Mouse (Mus musculus) T-helper 1 cell (primary cell): ENCODE measurements at regions not wholly inside any gene's neighbourhood (a gene's known extent, or its start where the extent isn't known, plus 50 kb on each side); places are given as distances from the start of the nearest gene placed in this dataset.
"Not testable (repeated sequence)": the region's sequence is repeated elsewhere in the genome, so short reads cannot be mapped to it uniquely, and the experiment has no call there.

Experiments
- in situ Hi-C: fragments of 300-600 bp; cut with MboI, MseI; formaldehyde crosslinking; loops from one replicate; pipeline ENCODE4 v1.15.1; 2025; ENCODE audit warnings: high pct_unique_total_duplicates

DNA sequence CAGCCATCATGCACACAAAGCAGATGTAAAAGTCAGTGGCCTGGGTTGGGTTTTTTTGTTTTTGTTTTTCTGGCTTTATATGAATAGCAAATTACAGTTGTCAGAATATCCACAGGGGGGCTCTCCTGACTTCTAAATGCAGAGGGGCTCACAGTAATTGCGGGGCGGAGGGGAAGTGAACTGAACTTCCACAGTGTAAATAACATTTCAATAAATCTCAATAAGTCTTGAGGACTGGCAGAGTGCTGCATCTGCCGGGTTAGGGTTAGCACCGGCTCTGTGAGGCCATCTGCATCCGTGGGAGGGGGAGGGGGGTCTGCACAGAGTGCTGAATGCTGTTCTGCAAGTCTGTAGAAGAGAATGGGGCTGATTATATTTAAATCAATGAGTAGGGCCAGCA lies 50.3 kb upstream of the Arl4c start:
- in situ Hi-C loops: no loop called here

DNA sequence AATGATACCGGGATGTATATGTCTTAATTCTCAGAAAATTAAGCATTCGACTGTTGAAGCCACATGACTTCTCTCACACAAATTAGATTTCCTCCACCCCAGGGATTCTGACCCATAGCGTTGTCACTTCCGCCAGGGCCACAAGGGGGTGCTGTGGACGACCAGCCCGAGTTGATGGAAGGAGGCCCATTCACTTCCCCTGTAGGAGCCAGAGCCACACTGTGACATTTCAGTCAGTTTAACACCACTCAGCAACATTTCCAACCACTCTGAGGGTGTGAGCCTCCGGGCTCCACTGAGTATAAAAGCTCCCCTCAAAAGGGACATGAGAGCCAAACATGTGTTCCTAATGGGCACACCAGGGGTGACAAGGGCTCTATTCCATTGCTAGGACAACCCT lies 54.6 kb upstream of the Arl4c start:
- in situ Hi-C loops: no loop called here

DNA sequence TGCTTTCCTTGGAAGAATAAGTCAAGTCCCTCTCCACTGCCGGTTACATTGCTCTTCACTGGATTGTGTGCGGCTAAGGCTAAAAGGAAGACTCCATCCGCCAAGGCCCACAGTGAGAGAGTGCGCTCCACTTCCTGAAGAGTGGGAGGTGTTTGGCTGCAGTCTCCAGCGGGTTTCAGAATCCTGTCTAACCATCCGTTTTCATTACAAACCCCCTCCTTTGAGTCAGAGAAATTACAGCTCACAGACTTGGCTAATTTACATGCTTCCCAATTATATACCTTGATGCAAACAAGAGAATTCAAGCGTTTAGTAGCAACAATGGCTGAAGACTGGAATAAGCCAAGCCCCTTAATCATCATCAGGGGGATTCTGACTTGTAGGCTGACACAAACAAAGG lies 55.1 kb upstream of the Arl4c start:
- in situ Hi-C loops: no loop called here

DNA sequence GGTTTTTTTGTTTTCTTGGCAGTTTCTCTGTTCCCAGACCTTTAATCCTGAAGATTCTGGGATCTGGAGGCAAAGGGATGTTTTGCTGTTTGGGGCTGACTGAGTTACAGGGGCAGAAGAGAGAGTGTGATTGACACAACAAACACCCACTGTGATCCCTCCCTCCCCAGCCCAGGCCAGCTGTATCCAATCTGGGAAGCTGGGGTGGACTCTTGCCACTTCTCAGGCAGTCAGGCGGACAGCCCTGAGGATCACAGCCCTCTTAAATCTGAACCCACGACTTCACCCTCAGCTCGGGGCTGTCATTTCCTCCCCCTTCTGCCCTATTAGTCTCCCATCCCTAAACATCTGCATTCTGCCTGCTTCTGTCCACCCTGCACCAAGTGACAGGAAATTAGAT lies 55.7 kb upstream of the Arl4c start:
- in situ Hi-C loops: no loop called here

DNA sequence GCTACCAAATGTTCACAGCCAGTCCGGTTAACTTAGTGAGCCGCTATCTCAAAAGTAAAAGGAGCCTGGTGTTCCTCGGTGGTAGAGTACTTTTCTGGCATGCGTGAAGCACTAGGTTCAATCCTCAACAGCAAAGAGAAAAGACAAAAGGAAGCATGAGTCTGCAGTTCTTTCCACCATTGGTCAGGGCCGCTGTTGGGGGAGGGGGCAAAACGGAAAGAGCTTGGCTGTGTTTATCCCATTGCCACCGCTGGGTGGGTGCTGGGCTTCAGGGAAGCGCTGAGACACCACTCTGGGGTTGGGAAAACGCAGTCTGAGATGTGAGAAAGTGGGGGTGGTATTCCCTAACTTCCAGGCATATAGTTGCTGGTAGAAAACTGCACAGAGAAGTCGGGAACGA lies 58.6 kb upstream of the Arl4c start:
- in situ Hi-C loops: no loop called here

DNA sequence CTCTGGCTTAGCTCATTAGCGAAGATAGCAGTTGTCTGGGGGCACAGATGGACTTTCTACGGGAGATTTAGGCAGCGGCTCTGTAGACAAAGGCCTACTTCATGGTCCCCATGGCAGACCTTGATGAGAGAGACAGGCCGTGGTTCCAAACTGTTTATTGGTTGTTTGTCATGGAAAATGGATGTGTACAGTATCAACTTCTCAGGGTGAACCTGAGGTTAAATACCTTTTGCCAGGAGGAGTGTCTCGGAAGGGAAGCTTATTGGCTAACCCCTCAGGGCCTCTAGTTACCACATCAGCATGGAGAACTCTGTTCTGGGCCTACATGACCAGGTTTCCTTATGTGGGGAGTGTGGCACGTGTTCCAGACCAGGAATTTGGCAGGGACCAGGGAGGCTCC lies 59.1 kb upstream of the Arl4c start:
- in situ Hi-C loops: no loop called here

DNA sequence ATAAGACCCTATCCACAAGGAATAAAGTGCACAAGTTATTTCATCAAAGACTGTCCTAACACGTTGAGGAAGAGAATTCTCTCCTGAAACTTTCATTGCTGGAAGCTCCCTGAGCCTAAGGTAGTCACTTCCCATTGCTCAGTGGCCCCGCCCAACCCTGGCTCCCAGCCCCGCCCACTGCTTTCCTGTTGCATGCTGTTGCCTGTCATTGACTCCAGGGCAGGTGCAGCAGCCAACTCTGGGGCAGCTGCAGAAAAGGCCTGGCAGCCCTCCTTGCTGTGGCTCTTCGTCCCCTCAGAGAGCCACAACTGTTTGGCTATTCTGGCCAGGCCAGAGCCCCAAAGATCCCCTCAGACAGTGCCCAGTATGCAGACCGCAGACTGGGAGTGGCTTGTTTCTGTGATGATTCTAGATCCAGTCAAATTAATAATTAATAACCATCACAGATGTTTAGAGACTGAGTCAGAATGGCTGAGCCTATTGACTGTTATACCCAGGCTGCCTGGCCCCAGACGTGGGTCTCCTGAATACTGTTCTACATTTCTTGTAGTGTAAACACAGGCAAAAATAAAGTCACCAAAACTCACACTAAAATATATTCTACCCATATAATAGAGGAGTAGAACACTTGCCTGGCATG lies 61.8 kb upstream of the Arl4c start:
- in situ Hi-C loops: no loop called here

DNA sequence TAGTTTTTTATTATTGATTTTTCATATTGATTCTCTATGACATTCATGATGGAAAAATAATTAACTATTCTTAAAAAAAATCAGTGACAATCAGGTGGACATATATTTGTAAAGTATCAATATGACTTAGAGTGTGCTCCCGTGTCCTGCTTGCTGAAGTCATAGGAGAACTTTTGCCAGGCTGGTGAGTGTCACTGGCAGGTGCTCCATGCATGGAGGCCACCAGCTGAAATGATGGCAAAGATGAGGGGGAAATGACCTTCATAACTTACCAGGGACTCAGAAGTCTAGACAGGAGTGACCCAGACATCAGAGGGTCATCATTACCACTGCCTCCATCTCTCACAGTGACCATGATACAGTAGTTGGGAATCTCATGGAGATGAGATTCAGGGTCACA lies 62.5 kb upstream of the Arl4c start:
- in situ Hi-C loops: no loop called here

DNA sequence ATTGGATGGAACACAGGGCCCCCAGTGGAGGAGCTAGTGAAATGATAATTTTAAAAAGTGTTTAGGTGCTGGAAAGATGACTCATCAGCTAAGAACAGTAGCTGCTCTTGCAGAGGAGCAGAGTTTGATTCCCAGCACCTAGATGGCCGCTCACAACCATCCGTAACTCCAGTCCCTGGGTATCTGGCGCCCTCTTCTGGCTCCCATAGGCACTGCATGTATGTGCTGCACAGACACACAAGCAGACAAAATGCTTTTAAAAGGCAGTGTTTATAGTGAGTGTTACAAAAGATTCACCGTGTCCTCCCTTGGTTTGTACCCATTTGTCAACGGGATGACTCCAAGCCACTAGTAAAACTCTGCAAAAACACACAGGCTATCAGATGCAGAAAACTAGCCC lies 75.0 kb upstream of the Arl4c start:
- in situ Hi-C loops: no loop called here

DNA sequence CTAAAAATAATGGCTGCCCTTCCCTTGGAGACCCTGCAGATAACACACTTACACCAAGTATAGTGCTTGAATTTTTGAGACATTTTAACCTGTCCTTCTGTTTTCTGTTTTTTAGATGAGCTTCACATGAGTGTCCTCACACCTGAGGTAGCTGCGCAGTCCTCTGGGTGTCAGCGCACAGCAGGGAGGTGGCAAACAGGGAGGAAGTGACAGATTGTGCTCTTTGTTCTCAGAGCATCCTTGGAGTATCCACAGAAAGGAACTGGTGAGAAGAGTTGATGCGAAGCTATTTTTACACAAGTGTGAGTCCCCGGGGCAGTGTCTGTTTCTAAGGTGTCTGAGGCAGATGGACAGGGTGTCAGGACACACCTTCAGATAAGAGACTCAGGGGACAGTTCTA lies 78.2 kb upstream of the Arl4c start:
- in situ Hi-C loops: loop anchor here (10.0 kb wide), 1 partner anchor 1625 kb away; no protein-coding TSS in a partner anchor

DNA sequence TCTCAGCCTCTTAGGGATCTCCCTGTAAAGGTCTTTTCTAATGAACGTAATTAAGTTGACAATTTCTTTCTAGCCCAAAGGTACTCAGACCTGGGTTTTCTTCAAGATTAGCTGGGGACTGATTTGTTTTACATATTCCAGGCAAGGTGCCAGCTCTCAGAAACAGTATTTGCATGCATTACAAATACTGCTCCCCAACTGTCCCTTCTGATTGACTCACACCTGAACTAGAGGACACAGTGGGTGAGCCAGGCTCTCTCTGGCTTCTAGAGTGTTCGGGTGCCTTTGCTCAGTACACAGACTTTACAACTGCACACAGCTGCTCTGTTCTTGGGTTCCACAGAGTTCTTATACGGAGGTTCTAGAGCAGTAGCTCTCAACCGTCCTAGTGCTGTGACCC lies 81.1 kb upstream of the Arl4c start:
- in situ Hi-C loops: loop anchor here (10.0 kb wide), 1 partner anchor 1622 kb away; no protein-coding TSS in a partner anchor

DNA sequence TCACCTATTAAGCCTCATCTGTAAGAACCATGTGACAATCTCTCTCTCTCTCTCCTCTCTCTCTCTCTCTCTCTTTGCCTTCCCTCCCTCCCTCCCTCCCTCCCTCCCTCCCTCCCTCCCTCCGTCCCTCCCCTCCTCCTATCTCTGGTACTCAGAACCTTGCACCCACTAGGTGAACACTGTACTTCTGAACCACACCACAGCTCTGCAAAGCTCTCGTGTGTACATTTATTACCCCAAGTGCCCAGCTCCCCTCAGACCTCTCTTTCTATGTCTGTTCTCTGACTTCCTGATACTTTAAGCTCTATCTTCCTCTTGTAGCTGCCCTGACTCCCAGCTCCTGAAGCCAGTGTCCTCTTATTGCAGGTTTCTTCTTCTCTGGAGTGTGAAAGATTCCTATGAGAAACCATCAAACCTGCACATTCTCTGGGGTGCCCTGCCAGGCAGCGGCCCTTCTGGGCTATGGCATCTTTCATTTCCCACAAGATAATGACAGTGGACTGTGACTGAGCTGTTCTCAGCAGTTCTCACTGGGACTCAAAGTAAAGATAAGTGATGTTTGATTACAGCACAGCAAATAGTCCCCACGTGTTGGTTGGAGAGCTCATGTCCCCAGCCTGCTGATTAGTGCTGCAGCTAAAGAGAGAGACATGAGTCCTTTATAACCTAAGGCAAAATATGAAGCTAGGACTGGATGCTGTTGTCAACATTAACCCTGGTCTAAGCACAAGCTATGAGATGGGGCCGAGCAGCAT lies 83.0 kb upstream of the Arl4c start:
- in situ Hi-C loops: loop anchor here (10.0 kb wide), 1 partner anchor 1620 kb away; no protein-coding TSS in a partner anchor

DNA sequence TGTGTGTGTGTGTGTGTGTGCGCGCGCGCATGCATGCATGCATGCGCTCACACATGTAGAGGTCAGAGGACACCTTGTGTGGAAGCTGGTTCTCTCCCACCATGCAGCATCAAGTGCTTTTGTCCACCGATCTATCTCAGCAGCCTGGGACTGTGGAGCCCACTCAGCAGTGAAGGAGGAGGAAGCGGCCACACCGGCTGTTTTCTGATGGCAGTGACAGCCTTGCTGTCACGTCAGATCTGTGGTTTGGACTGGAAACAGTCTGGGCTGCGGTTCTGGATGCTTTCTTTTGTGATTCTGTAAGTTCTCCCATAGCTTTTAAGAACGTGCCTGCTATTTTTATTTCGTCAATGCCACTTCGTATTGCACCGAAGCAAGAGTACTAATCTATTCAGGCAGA lies 84.0 kb upstream of the Arl4c start:
- in situ Hi-C loops: loop anchor here (10.0 kb wide), 1 partner anchor 1619 kb away; no protein-coding TSS in a partner anchor

DNA sequence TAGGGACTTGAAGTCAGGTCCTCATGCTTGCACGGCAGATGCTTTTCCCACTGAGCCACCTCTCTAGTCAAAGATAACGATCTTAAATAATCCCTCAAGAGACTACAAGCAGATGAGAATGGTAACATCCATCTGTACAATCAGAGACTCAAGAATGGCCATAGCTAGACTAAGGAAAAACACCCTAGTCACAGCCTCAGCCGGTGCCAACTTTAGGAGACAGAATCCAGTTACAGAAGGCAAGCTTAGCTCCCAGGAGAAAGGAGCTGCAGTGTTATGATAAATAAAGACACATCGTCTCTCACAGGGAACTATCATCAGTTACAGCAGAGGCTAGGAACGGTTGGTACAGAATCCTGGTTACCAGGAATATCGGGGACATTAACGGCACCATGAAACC lies 88.7 kb upstream of the Arl4c start:
- in situ Hi-C loops: no loop called here

DNA sequence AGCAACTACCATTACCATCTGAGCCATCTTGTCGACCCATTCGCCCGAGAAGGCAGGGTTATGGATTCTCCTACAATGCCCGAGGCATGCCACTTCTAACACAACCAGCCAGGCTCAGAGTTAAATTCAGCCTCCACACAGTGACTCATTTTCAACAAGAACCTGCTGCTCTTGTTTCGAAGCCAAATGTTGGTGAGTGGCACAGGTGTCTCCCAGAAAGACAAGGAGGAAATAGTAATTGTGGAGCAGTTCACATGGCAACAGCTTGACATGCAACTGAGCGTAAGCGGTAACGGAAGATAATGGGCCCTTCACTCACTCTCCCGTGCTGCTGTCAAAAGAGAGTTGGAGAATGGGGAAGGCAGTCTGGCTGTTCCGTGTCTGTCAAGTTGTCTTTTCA lies 92.9 kb upstream of the Arl4c start:
- in situ Hi-C loops: no loop called here

DNA sequence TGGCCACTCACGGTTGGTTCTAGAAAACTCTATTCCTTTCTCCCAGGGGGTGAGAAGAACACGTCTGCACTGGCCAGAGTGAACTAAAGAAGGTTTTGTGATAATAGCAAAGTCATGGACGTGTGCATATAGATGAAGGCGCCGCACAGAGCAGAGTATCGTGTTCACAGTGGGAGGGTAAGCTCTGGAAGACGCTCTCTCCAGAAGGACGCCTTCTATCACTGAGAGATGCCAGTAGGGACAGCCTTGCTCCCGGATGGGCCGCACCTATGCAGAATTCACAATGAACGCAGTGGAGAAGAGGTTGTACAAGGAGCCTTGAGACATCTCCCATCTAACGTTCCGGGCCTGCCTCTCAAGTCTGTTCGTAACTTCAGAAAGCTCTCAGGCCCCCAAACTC lies 96.5 kb upstream of the Arl4c start:
- in situ Hi-C loops: no loop called here

DNA sequence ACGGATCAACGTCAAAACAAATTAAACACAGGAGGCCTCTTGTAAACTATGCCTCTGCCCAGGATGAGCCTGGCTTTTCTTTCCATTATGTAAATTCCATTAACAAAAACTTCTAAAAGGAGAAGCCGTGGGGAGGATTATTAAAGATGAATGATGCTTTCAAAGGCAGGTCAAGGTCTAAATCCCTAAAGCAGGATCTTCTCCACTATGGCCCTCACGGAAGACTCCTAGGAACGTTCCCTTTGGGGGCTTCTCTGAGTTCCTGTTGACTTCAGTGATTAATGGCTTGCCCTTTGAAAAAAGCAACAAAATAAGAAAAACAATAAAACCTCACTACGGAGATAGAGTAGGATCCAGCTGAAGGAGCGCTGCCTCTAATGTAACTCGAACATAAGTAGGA lies 96.9 kb upstream of the Arl4c start:
- in situ Hi-C loops: no loop called here

DNA sequence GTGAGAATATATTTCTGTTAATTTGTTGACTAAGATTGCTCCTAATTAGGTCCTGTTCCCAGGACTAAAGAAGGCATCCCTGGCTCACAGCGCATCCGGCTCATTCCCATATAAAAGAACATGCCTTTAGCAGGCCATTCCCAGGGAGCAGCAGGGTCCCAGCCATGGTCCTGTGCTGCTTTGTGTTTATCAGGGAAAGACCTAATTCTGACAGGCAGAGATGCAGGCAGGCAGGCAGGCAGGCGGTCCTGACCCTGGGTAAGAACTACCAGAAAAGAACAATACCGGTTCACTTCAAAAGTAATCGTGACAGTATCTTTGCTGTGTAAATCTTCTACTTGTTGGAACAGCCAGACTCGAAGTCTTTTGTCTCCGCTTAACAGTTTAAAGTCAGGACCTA lies 97.3 kb upstream of the Arl4c start:
- in situ Hi-C loops: no loop called here

DNA sequence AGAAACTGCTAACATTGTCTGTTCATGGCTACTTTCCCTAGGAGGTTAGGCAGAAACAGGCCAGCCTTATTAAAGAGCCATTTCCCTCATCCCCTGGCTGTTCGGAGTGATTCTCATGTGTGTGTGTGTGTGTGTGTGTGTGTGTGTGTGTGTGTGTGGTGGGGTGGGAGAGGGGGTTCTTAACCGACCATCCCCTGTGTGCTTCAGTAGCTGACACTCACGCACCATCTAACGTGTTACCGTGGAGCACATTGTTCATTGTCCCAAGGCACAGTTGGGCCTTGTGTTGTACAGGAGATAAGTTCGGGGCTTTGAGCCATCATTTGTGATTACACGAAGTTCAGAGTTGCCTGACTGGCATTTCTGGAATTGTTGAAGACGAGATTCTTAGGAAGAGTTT lies 97.8 kb upstream of the Arl4c start:
- in situ Hi-C loops: no loop called here

DNA sequence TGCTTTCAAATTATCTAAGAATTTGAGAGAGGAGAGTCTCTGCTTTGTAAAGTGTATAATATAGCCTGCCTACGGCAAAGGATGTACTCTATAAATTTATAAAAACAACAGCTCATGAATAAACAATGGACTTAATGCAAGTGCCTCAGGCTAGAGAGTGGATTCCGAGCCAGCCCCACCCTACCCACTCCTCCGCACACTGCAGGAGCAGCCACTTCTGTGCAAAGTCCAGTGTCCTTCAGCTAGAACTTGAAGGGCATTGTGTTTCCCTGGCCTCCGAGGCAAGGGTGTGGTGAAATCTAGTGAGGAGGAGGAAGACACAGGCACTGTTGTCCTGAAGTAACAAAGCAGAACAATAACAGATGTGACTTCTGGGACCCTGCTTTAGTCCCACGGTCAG lies 98.4 kb upstream of the Arl4c start:
- in situ Hi-C loops: no loop called here

DNA sequence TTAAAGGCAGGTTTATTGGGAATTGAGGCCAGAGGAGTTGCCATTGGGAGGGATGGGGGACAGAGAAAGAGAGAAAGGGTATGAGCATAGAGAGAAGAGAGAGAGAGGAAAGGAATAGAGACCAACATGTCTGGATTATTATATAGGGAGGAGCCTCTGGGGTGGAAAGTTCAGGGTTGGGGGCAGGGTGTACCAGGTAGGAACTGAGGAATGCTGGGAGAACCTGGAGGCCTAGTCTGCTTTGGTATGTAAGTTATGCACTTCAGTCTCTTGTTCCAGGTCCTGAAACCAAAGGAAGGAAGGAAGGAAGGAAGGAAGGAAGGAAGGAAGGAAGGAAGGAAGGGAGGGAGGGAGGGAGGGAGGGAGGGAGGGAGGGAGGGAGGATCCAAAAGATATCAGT lies 99.1 kb upstream of the Arl4c start:
- in situ Hi-C loops: not testable (repeated sequence)

DNA sequence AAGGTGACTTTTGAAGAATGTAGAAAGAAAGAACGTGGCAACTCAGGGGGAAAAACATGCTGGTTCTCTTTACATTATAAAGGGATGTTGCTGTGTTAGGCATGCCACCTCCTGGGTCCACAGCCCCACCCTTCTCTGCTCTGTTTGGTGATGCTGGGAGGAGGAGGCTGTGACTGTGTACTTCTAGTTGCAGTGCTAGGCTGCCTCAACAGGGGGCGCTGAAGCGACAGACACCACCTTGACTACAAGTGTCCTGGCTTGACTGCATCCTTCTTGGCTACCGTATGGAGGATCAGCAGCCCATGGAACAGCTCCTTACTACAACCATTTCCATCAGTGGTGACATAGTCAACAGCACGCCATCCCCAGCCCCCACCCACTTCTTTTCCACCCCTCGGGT lies 104.9 kb upstream of the Arl4c start:
- in situ Hi-C loops: no loop called here

DNA sequence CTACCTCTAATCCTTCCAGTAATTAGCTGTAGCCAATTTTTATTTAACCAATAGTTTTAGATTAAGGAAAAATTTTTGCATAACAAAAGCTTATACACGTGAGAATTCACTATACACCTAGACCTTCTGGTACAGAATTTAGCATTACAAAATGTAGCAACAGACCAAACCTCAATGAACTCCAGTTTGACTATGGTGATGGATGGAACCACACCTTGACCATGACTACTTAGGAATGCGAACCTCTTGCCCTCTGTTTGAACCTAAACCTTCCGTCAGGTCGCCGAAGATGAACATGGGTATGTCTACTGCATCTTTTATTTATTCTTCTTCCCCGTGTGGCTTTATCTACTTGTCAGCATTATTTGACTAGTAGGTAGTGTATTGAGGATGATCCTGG lies 105.9 kb upstream of the Arl4c start:
- in situ Hi-C loops: no loop called here

DNA sequence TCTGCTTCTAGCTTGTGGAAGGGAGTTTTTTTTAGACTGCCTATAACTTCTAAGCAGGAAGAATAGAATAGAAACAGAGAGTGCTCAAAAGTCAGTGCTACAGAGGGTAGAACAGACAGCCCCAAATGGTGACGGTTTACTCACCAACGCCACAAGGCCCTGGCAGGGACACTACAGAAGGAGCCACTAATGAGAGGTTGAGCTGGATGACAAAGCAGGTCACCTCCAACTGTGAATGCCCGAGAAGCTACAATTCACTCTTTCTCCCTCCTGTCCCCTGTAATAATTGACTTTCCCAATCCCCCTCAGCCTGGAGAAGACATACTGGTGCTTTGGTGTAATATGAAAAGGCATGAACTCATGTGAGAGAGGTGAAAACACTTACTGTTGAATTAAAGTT lies 106.5 kb upstream of the Arl4c start:
- in situ Hi-C loops: no loop called here
